Mouse (Mus musculus): ENCODE measurements around the gene Ripor1. TPM values are rescaled to one million over a fixed set of nuclear protein-coding genes. Genes with fewer than 3 reads are reported as not detected.
A peak's percentile ranks its signal among the peaks of the same experiment; 100 is the strongest.
"Not testable (repeated sequence)": the region's sequence is repeated elsewhere in the genome, so short reads cannot be mapped to it uniquely, and the experiment has no call there.

Gene Ripor1
- polyA plus RNA-seq, 1 experiment from 2014 or later: 19.5 TPM

GRCm38 (mm10) chr8:105579719-105580118 is 25.3 kb upstream of the Ripor1 start:
- no peak overlapping the region for H3K9ac ChIP-seq (replicated peaks)

GRCm38 (mm10) chr8:105592431-105592830 is 12.6 kb upstream of the Ripor1 start:
- H3K27me3 ChIP-seq: peaks cover 3% of the 10 kb centered on the region; the same call in 1 of the 2 replicates
- H3K4me1 ChIP-seq: 0 out of 2 replicates have a peak, but pooled peaks cover 10% of the 10 kb centered on the region
- no peak overlapping the region for H3K4me3 ChIP-seq
- no peaks in the 10 kb centered on the region for H3K36me3 ChIP-seq
- H3K9ac ChIP-seq (replicated peaks): no peak overlapping the region
- H3K4me2 ChIP-seq (replicated peaks): no peak overlapping the region
- no peaks in the 10 kb centered on the region for H3K9me3 ChIP-seq
- H3K27ac ChIP-seq (replicated peaks): no peak overlapping the region
- 80% methylated on average over 2 of the region's 2 CpGs for WGBS
- ATAC-seq (ENCODE audit: low FRiP score, low read depth): no peak

More at GRCm38 (mm10) chr8:105579719-105580118, 25.3 kb upstream of the Ripor1 start:
- Histone ChIP-seq H3K4me3 (no peak overlapping the region), H3K4me1 (no peaks in the 10 kb centered on the region), H3K36me3 (no peaks in the 10 kb centered on the region), H3K27me3 (no peaks in the 10 kb centered on the region), H3K4me2 (replicated peaks) (no peak overlapping the region), H3K27ac (replicated peaks) (no peak overlapping the region), H3K9me3 (no peaks in the 10 kb centered on the region)
- no peak for ATAC-seq (ENCODE audit: low FRiP score, low read depth)
- WGBS: 61% methylated on average over 3 of the region's 3 CpGs

GRCm38 (mm10) chr8:105593859-105594258 is 11.2 kb upstream of the Ripor1 start:
- WGBS: 36% methylated on average over 15 of the region's 15 CpGs
- Histone ChIP-seq H3K9ac (replicated peaks) (no peak overlapping the region), H3K27ac (replicated peaks) (no peak overlapping the region), H3K4me2 (replicated peaks) (peak overlapping the region; percentile 7; the same call in 1 of the 2 replicates), H3K4me3 (no peak overlapping the region), H3K4me1 (0 out of 2 replicates have a peak, but pooled peaks cover 10% of the 10 kb centered on the region), H3K27me3 (peaks cover 3% of the 10 kb centered on the region; the same call in 1 of the 2 replicates), H3K36me3 (no peaks in the 10 kb centered on the region), H3K9me3 (no peaks in the 10 kb centered on the region)
- no peak for ATAC-seq (ENCODE audit: low FRiP score, low read depth)

GRCm38 (mm10) chr8:105594451-105595242 is 10.4 kb upstream of the Ripor1 start:
- ATAC-seq (ENCODE audit: low FRiP score, low read depth): no peak
- Histone ChIP-seq H3K36me3 (no peaks in the 10 kb centered on the region), H3K9ac (replicated peaks) (no peak overlapping the region), H3K4me1 (0 out of 2 replicates have a peak, but pooled peaks cover 10% of the 10 kb centered on the region), H3K9me3 (no peaks in the 10 kb centered on the region), H3K4me2 (replicated peaks) (no peak overlapping the region), H3K4me3 (no peak overlapping the region), H3K27ac (replicated peaks) (no peak overlapping the region), H3K27me3 (peaks cover 3% of the 10 kb centered on the region; the same call in 1 of the 2 replicates)
- 83% methylated on average over 18 of the region's 18 CpGs for WGBS

- Histone ChIP-seq H3K4me1 (0 out of 2 replicates have a peak, but pooled peaks cover 10% of the 10 kb centered on the region), H3K27me3 (peaks cover 3% of the 10 kb centered on the region; the same call in 1 of the 2 replicates), H3K9me3 (no peaks in the 10 kb centered on the region), H3K4me3 (no peak overlapping the region), H3K27ac (replicated peaks) (no peak overlapping the region), H3K36me3 (no peaks in the 10 kb centered on the region), H3K9ac (replicated peaks) (no peak overlapping the region), H3K4me2 (replicated peaks) (peak overlapping the region; percentile 25)
- 6% methylated on average over 14 of the region's 14 CpGs for WGBS
- ATAC-seq (ENCODE audit: low FRiP score, low read depth): peak; percentile 16; the same call in 1 of the 2 replicates
Measured at GRCm38 (mm10) chr8:105596362-105597034, 8.6 kb upstream of the Ripor1 start.

GRCm38 (mm10) chr8:105598777-105599176 is 6.3 kb upstream of the Ripor1 start:
- Histone ChIP-seq H3K9ac (replicated peaks) (no peak overlapping the region), H3K4me2 (replicated peaks) (no peak overlapping the region), H3K27me3 (peaks cover 7% of the 10 kb centered on the region), H3K9me3 (no peaks in the 10 kb centered on the region), H3K36me3 (no peaks in the 10 kb centered on the region), H3K4me3 (no peak overlapping the region), H3K4me1 (0 out of 2 replicates have a peak, but pooled peaks cover 8% of the 10 kb centered on the region), H3K27ac (replicated peaks) (no peak overlapping the region)
- 81% methylated on average over 6 of the region's 6 CpGs for WGBS
- ATAC-seq (ENCODE audit: low FRiP score, low read depth): no peak

- no peak for ATAC-seq (ENCODE audit: low FRiP score, low read depth)
- 73% methylated on average over 5 of the region's 5 CpGs for WGBS
- Histone ChIP-seq H3K36me3 (no peaks in the 10 kb centered on the region), H3K27me3 (peaks cover 4% of the 10 kb centered on the region), H3K4me1 (peaks cover 18% of the 10 kb centered on the region), H3K9me3 (no peaks in the 10 kb centered on the region), H3K27ac (replicated peaks) (no peak overlapping the region), H3K4me3 (no peak overlapping the region), H3K4me2 (replicated peaks) (no peak overlapping the region), H3K9ac (replicated peaks) (no peak overlapping the region)
Measured at GRCm38 (mm10) chr8:105601301-105601700, 3.8 kb upstream of the Ripor1 start.

GRCm38 (mm10) chr8:105602540-105602939 is 2.5 kb upstream of the Ripor1 start:
- H3K4me2 ChIP-seq (replicated peaks); ATAC-seq (ENCODE audit: low FRiP score, low read depth); H3K27ac ChIP-seq (replicated peaks); H3K9me3 ChIP-seq; H3K36me3 ChIP-seq; H3K4me3 ChIP-seq; H3K9ac ChIP-seq (replicated peaks); H3K27me3 ChIP-seq: not testable (repeated sequence)
- H3K4me1 ChIP-seq: peaks cover 25% of the 10 kb centered on the region
- 80% methylated on average over 3 of the region's 3 CpGs for WGBS

- WGBS: 1% methylated on average over 26 of the region's 39 CpGs
- peaks cover 28% of the 10 kb centered on the region for H3K4me1 ChIP-seq
- H3K27ac ChIP-seq (replicated peaks): peak overlapping the region; percentile 92
- peak overlapping the region; percentile 87 for H3K4me2 ChIP-seq (replicated peaks)
- peaks cover 4% of the 10 kb centered on the region for H3K27me3 ChIP-seq
- peak; percentile 31 for ATAC-seq (ENCODE audit: low FRiP score, low read depth)
- no peaks in the 10 kb centered on the region for H3K9me3 ChIP-seq
- no peaks in the 10 kb centered on the region for H3K36me3 ChIP-seq
- peak overlapping the region; percentile 82 for H3K4me3 ChIP-seq
- peak overlapping the region; percentile 91 for H3K9ac ChIP-seq (replicated peaks)
Measured at GRCm38 (mm10) chr8:105605491-105606188, 585 bp downstream of the Ripor1 start.

- peaks cover 28% of the 10 kb centered on the region for H3K4me1 ChIP-seq
- H3K9ac ChIP-seq (replicated peaks): peak overlapping the region; percentile 91
- H3K4me2 ChIP-seq (replicated peaks): peak overlapping the region; percentile 87
- H3K27ac ChIP-seq (replicated peaks): peak overlapping the region; percentile 92
- H3K36me3 ChIP-seq: no peaks in the 10 kb centered on the region
- WGBS: 2% methylated on average over 30 of the region's 30 CpGs
- peak overlapping the region; percentile 82 for H3K4me3 ChIP-seq
- peaks cover 4% of the 10 kb centered on the region for H3K27me3 ChIP-seq
- ATAC-seq (ENCODE audit: low FRiP score, low read depth): peak; percentile 78
- H3K9me3 ChIP-seq: no peaks in the 10 kb centered on the region
Measured at GRCm38 (mm10) chr8:105606189-105607023, 1.4 kb downstream of the Ripor1 start.

- Histone ChIP-seq H3K4me1 (peaks cover 28% of the 10 kb centered on the region), H3K27me3 (peaks cover 10% of the 10 kb centered on the region), H3K36me3 (no peaks in the 10 kb centered on the region), H3K4me3 (peak overlapping the region; percentile 82), H3K4me2 (replicated peaks) (peak overlapping the region; percentile 87), H3K27ac (replicated peaks) (peak overlapping the region; percentile 92; the same call in 1 of the 2 replicates), H3K9me3 (no peaks in the 10 kb centered on the region), H3K9ac (replicated peaks) (peak overlapping the region; percentile 91; the same call in 1 of the 2 replicates)
- WGBS: 10% methylated on average over 10 of the region's 10 CpGs
- ATAC-seq (ENCODE audit: low FRiP score, low read depth): no peak
Measured at GRCm38 (mm10) chr8:105607062-105607461, 2.0 kb downstream of the Ripor1 start.

All from midbrain, embryonic 12.5 days (tissue).